19 mouse cellular contexts compared by ENCODE assay signal in the genomic region with DNA sequence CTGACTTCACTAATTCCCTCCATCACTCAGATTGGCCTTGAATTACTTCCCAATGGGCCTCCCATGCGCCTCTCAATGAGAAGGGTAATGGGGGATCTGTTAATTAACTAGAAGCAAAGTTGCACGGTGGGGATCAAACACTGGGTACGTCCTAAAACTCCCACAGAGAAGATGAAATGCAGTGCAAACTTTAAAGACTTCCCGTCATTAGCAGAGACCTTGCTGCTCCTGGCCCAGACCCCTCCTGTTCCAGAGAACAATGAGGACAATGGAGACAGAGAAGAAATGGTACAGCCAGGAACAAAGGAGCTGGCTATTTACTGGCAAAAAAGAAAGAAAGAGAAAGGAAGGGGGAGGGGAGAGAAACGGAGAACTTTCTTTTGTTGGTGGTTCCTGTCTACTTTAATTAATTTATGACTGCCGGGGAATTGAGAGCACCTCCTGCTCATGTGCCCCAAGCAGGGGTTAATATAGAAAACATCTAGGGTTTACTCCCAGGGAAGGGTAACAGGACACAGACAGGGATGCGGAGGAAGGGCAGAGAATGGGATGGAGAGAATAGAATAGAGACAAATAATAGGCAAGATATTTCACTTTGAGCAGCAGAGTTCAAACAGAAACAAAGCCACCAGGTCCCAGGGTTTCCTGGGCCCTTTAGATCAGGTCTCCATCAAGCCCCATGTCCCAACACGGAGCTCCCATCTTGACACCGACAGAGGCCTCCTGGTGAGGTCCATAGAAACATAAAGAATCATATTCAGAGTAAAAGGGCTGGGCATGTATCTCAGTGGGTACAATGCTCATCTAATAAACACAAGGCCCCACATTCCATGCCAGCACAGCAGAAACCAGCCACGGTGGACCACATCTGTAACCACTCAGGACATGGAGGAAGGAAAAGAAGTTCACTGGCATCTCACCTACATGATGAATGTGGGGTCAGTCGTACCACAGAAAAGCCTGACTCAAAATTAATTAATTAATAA.
A peak's percentile ranks its signal among the peaks of the same experiment; 100 is the strongest.
DNase-seq lines count a peak whose midpoint lies in the region; ATAC-seq and TF ChIP-seq lines count a peak whose summit lies in the region.
"Had no signal": no experiment of that assay in that cellular context is flagged by ENCODE, and none has a peak within 500 bp of the region (broad histone marks: within the 10 kb centered on the region; RNA-seq: fewer than 3 reads in every experiment).

No protein-coding gene starts in this region.

- 19% methylated on average over 11 of the region's 11 CpGs for WGBS in hindbrain, embryonic 11.5 days
- WGBS in hindbrain, postnatal 0 days, result 24% methylated on average over 11 of the region's 11 CpGs
- 13% methylated on average over 11 of the region's 11 CpGs for WGBS in limb, embryonic 10.5 days
- 17% methylated on average over 11 of the region's 11 CpGs for WGBS in neural tube, embryonic 13.5 days

- H3K9me3 ChIP-seq in hindbrain, embryonic 11.5 days (ENCODE audit: control insufficient read depth, low read length), result no peaks in the 10 kb centered on the region
- H3K9me3 ChIP-seq in hindbrain, postnatal 0 days (ENCODE audit: low read length), result no peaks in the 10 kb centered on the region
- no peaks in the 10 kb centered on the region for H3K9me3 ChIP-seq in limb, embryonic 10.5 days (replicated peaks)
- H3K9me3 ChIP-seq in neural tube, embryonic 13.5 days, result no peaks in the 10 kb centered on the region
- H3K9me3 ChIP-seq: embryonic facial prominence, embryonic 12.5 days; heart, embryonic 13.5 days had no signal

- 0 out of 2 replicates have a peak, but pooled peaks cover 5% of the 10 kb centered on the region for H3K4me1 ChIP-seq in hindbrain, embryonic 11.5 days (replicated peaks; ENCODE audit: control insufficient read depth, insufficient read depth, low read length)
- H3K4me1 ChIP-seq in hindbrain, postnatal 0 days (ENCODE audit: insufficient read depth, low read length), result peaks cover 4% of the 10 kb centered on the region; the same call in 1 of the 2 replicates
- H3K4me1 ChIP-seq in limb, embryonic 10.5 days, result peaks cover 30% of the 10 kb centered on the region
- peaks cover 21% of the 10 kb centered on the region for H3K4me1 ChIP-seq in neural tube, embryonic 13.5 days (replicated peaks)
- H3K4me1 ChIP-seq: heart, embryonic 13.5 days had no signal

- H3K27ac ChIP-seq in hindbrain, embryonic 11.5 days (ENCODE audit: low read depth, low read length), result no peak overlapping the region
- no peak overlapping the region for H3K27ac ChIP-seq in hindbrain, postnatal 0 days
- H3K27ac ChIP-seq in limb, embryonic 10.5 days, result peak overlapping the region; percentile 86
- no peak overlapping the region for H3K27ac ChIP-seq in neural tube, embryonic 13.5 days (replicated peaks)
- H3K27ac ChIP-seq: embryonic facial prominence, embryonic 12.5 days; heart, embryonic 13.5 days had no signal

- peak overlapping the region; percentile 5; the same call in 1 of the 2 replicates for H3K4me2 ChIP-seq in hindbrain, embryonic 11.5 days (replicated peaks; ENCODE audit: low read depth, low read length)
- H3K4me2 ChIP-seq in hindbrain, postnatal 0 days (ENCODE audit: low read depth, low read length), result no peak overlapping the region
- H3K4me2 ChIP-seq in neural tube, embryonic 13.5 days, result 0 out of 2 replicates have a peak overlapping the region, but pooled peaks have one; percentile 2
- H3K4me2 ChIP-seq: embryonic facial prominence, embryonic 12.5 days; heart, embryonic 13.5 days had no signal

- no peak for TF ChIP-seq CTCF in hindbrain, postnatal 0 days (IDR thresholded peaks at IDR 0.05; ENCODE audit: low read depth)

- H3K9ac ChIP-seq in hindbrain, embryonic 11.5 days (ENCODE audit: low read depth, low read length), result no peak overlapping the region
- no peak overlapping the region for H3K9ac ChIP-seq in hindbrain, postnatal 0 days (replicated peaks; ENCODE audit: low read length)
- no peak overlapping the region for H3K9ac ChIP-seq in neural tube, embryonic 13.5 days
- H3K9ac ChIP-seq: embryonic facial prominence, embryonic 12.5 days; heart, embryonic 13.5 days had no signal

- no peaks in the 10 kb centered on the region for H3K36me3 ChIP-seq in hindbrain, embryonic 11.5 days (ENCODE audit: control insufficient read depth, insufficient read depth, low read length)
- H3K36me3 ChIP-seq in hindbrain, postnatal 0 days (ENCODE audit: insufficient read depth, low read length), result no peaks in the 10 kb centered on the region
- H3K36me3 ChIP-seq in limb, embryonic 10.5 days, result no peaks in the 10 kb centered on the region
- no peaks in the 10 kb centered on the region for H3K36me3 ChIP-seq in neural tube, embryonic 13.5 days
- H3K36me3 ChIP-seq: embryonic facial prominence, embryonic 12.5 days; heart, embryonic 13.5 days had no signal

- DNase-seq in hindbrain, embryonic 11.5 days (ENCODE audit: low spot score), result peak; percentile 45
- no peak for DNase-seq in hindbrain, postnatal 0 days (ENCODE audit: low spot score)
- peak; percentile 65 for DNase-seq in embryo, embryonic 10 days (ENCODE audit: low spot score)
- DNase-seq in limb, embryonic 10.5 days (ENCODE audit: low spot score), result peak; percentile 53
- DNase-seq in gastrocnemius, postnatal 4 days (ENCODE audit: low spot score in 2 of 2), result no peak
- DNase-seq in frontal cortex, postnatal 25 days (ENCODE audit: low spot score in 2 of 2), result no peak
- DNase-seq: adrenal gland, postnatal 10 days; B cell, adult 2 months; kidney, postnatal 10 days; liver; lung, postnatal 10 days; right cerebral cortex, adult 18-20 months; thymus, adult 18-20 months had no signal

- H3K4me3 ChIP-seq in hindbrain, embryonic 11.5 days (ENCODE audit: low read depth, low read length), result no peak overlapping the region
- H3K4me3 ChIP-seq in hindbrain, postnatal 0 days (ENCODE audit: low read length), result no peak overlapping the region
- 0 out of 2 replicates have a peak overlapping the region, but pooled peaks have one; percentile 6 for H3K4me3 ChIP-seq in limb, embryonic 10.5 days
- H3K4me3 ChIP-seq in neural tube, embryonic 13.5 days, result no peak overlapping the region
- H3K4me3 ChIP-seq: embryonic facial prominence, embryonic 12.5 days; heart, embryonic 13.5 days; myocyte had no signal

- ATAC-seq in hindbrain, embryonic 11.5 days (ENCODE audit: low FRiP score), result peak; percentile 61; the same call in 1 of the 2 replicates
- no peak for ATAC-seq in hindbrain, postnatal 0 days
- ATAC-seq in neural tube, embryonic 13.5 days (ENCODE audit: low read depth), result 0 out of 2 replicates have a peak, but pooled peaks have one; percentile 23
- no peak for ATAC-seq in frontal cortex, adult (ENCODE audit: low TSS enrichment)
- ATAC-seq: Patski had no signal

- no peaks in the 10 kb centered on the region for H3K27me3 ChIP-seq in hindbrain, embryonic 11.5 days (ENCODE audit: control insufficient read depth, insufficient read depth, low read length)
- H3K27me3 ChIP-seq in hindbrain, postnatal 0 days (ENCODE audit: insufficient read depth, low read length), result 0 out of 2 replicates have a peak, but pooled peaks cover 3% of the 10 kb centered on the region
- no peaks in the 10 kb centered on the region for H3K27me3 ChIP-seq in limb, embryonic 10.5 days (ENCODE audit: low read depth, poor library complexity, severe bottlenecking)
- H3K27me3 ChIP-seq in neural tube, embryonic 13.5 days, result peaks cover 7% of the 10 kb centered on the region; the same call in 1 of the 2 replicates
- H3K27me3 ChIP-seq: embryonic facial prominence, embryonic 12.5 days; heart, embryonic 13.5 days had no signal

Comparison
In these comparisons a context has a peak if more than half of its experiments do, and no peak if none do; other contexts are left out.
1. ATAC-seq: peak in hindbrain, embryonic 11.5 days (single experiment) and neural tube, embryonic 13.5 days (single experiment); none in hindbrain, postnatal 0 days (single experiment) and frontal cortex, adult (single experiment).
2. DNase-seq: peak in hindbrain, embryonic 11.5 days (single experiment), embryo, embryonic 10 days (single experiment) and limb, embryonic 10.5 days (single experiment); none in hindbrain, postnatal 0 days (single experiment), gastrocnemius, postnatal 4 days (0 of 2) and frontal cortex, postnatal 25 days (0 of 2).